Mouse (Mus musculus): ENCODE data around the gene Dpp7.

The Dpp7 gene

DNA sequence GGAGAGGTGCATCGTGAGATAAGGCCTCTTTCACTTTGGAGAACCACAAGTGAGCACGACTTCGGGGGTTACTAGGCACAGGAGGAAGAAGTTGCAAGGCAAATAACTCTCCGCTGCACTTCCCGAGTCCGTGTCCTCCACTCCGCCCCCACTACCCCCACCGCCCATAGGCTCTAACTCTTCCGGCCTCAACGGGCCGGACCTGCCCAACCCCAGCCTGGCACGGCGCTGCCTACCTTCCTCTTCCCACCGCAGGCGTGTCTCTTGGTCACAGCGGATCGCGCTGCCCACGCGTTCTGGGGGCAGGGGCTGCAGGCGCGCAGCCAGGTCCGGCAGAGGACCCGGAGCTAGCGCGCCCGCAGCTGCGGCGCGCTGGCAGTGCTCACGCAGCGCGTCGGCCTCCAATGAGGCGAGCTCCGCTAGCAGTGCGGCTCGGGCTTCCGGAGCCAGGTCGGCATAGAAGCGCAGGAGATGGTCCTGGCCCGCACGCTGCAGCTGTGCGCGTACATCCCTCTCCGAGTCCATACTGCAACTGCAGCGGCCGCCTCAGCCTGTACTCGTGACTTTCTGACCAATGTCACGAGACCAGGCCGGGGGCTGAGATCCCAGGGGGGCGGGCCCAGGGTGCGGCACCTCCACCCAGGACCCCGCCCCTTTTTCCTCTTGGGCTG, 9.1 kb upstream of the Dpp7 start, which contains the start of gene Uap1l1:
Gene Uap1l1, minus strand, starts transcription at position 592 of the 671 bp plus-strand sequence.
- peak; percentile 47 to 49 for DNase-seq (ENCODE audit: low spot score in 2 of 2)

DNA sequence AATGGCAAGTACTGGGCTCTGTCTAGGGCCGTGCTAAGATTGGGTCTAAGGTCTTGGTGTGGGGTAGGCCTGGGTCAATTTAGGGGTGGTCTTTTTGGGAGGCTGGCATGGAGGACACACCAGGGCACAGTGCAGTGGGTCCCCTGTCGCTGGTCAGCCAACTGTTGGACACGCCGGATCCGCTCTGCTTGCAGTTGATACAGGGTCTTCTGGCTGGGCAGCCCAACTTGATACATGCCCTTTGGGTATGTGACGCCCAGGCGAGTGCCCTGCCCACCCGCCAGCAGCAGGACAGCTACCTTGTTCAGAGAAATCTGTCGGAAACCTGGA, 8.6 kb upstream of the Dpp7 start:
- DNase-seq (ENCODE audit: low spot score in 2 of 2) = no peak

DNA sequence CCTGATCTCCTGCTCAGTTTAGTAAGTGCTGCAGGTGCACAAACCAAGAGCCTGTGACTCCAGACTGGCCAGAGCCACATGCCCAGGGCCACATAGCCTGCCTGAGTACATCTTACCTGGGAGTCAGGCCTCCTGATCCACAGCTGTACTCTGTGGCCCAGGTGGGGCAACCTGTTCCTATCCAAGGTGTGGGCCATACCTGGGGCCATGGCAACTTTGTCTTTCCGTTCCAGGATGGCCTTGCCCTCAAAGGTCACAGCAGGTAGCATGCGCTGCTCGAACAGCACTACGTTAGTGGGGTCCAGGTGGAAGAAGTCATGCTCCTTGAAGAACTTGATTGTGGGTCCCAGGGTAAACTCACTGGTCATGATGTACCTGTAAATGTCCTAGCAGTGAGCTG, 8.2 kb upstream of the Dpp7 start:
- no peak for DNase-seq (ENCODE audit: low spot score in 2 of 2)

DNA sequence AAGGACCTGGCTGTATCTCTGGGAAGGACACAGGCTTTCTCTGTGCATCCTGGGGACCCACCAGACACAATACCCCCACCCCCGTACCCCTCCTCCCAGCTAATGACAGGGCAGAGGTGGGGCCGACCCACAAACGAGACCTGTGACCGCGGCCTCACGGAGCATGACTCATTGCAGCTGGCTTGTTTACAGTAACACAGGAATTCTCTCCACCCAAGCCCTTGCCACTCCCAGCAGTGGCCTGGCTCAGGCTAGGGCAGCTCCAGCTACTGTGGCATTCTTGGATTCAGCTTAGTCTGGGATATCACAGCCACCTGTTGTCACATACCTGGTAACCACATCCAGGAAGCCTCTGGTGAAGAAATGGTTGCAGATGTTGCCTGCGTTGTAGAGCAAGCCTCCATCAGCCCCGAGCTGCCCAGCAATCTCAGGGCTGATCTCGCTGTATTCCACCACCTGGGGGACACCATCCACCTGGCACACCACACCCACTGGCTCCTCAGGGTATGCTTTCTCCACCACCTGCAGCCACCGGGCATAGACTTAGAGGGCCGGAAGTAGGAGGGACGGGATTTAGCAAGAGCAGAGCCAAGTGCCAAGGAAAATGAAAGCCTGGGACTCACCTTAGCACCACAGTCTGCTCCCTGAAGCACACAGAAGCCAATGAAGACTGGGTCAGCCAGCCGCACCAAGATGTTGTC, 7.5 kb upstream of the Dpp7 start:
- DNase-seq (ENCODE audit: low spot score in 2 of 2) = no peak

DNA sequence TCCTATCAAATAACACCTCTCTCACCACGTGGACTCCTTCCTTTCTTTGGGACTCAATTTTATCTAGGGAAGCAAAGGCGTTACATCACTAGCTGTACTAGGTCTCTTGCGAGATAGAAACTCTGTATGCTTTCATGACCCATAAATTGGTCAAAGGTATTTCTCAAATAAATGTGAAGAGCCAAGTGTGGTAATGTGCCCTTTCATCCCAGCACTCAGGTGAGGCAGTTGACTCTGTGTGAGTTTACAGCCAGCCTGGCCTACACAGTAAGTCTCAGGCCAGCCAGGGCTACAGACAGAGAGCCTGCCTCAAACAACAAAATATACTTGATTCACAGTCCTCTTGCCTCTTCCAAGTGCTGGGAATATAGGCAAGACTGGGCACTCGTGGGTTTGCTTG, 3.7 kb upstream of the Dpp7 start:
- DNase-seq (ENCODE audit: low spot score in 2 of 2) = no peak

DNA sequence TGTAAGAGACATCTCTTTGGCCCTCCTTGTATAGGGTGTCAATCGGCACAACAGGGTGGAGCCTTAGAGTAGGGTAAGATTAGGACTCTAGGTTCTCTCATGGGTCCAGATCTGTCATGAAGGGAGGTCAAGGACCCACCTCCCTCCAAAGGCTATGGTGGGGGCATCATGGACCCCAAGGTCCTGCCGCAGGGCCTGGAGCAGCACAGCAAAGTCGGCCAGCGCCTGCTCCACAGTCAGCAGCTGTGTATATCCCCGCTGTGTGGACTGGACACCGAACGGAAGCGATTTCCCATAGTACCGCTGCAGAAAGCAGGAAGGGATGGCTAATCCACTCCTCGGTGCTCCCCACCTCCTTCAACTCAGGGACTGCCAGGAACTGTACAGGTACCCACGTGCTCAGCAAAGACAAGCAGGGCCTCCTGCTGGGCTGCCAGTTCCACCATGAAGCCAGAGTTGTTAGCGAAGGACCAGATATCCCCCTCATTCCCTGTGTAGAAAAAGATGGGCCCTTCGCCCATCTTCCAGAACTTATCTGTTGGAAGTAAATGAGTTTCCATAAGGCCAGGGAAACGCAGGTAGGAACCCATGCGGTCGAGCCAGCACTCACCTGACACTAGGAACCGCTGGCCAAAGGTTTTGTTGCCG, 616 bp downstream of the Dpp7 start:
- no peak for DNase-seq (ENCODE audit: low spot score in 2 of 2)

DNA sequence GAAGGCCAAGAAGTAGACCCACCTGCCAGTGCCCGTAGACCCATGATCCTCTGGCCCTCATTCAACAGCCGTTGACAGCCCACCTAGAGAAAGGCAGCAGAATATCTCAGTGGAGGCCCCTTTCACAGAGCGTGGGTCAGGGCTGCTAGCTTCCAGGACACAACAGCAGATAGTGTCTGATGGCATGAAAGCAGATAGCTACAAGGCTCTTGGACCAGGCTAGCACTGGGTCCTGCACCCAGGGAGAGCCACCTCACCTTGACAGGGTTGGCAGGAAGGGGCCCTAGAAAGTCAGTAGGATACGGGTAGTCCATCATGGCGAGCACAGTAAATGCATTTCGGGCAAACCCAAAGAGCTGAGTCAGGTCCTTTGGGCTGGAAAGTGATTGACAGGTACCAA, 1.9 kb downstream of the Dpp7 start:
- no peak for DNase-seq (ENCODE audit: low spot score in 2 of 2)

DNA sequence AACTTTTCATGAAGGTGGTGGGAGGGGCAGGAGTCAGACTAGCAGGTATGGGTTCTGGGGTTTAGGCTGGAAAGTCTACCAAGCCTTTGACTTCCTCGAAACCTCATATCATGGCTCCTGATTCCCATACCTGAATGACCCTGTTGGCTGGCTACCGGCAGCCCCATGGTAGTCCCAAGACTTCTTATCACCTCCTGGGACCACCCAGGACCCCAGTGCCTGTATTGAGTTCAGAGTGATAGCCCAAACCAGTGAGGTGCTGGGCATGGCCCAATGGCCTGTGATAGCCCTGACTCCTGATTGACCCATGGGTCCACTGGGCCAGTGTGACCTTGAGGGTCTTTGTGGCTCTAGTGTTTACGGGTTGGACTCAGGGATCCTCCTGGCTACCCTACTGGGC, 5.5 kb downstream of the Dpp7 start:
- no peak for DNase-seq (ENCODE audit: low spot score in 2 of 2)

DNA sequence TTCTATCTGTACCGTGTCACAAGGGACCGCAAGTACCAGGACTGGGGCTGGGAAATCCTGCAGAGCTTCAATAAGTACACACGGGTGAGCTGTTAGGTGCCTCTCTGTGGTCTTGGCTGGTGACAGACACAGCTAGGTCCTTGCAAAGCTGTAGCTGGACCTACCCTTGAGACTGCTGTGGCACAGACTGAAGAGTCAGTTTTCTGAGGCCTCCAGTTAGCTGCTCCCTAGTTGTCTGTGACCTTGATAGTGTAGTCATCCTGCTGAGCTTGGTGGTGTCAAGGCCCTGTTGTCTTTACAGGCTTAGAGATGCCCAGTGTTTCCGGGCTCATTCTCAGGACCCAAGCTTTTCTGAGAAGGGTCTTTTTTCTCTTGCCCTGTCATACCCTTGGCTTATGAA, 6.7 kb downstream of the Dpp7 start:
- DNase-seq (ENCODE audit: low spot score in 2 of 2) = no peak

DNA sequence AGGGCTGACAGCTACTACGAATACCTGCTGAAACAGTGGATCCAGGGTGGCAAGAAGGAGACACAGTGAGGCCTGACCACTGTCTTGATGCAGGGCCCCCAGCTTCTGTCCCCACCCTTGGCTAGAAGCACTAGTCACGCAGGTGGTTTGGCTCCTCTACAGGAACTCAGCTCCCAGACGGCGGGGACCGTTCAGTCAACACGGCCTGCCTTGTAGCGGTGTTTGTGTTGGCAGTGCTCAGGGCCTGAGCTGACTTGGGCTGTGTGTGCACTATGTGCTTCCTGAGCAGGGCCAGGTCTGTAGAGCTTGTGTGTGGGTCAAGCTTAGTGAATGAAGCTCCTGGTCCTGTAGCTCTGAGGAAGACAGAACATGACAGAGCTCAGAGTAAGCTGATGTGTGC, 8.0 kb downstream of the Dpp7 start:
- no peak for DNase-seq (ENCODE audit: low spot score in 2 of 2)

DNA sequence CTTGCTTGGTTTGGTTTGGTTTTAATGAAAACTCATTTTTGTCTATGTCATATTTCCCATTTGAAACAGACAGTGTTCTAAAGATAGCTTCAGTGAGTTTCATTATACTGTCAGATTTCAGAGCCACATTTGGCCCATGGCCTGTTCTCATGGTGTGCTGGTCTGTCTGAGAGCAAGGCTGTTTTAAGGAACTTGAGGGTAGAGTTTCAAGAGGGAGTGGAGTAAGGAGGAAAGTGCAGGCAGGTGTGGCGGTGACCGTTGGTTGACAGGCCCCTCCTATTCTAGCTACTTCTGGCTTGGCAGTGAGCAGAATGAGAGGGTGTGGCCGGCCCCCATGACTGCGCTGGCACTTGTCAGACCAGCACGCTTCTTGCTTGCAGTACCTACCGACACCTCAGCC, 17.9 kb downstream of the Dpp7 start:
- DNase-seq (ENCODE audit: low spot score in 2 of 2) = no peak

DNA sequence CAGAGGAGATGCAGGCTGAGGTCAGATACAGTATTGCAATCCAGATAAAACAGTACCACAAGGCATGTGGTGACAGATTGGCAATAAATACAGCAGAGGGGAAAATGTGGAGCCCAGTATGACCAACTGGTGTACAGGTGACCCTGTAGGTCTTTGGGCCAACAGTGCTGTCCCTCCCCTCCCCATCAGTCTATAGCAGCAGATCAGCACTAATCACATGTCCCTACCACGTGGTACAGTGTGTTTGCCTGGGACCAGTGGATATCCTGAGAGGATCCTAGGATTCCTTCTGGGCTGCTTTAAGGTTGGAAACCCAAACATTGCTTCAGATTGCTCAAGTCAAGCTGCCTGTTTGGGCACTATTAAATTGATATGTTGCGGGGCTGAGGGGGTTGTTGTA, 22.6 kb downstream of the Dpp7 start:
- no peak for DNase-seq (ENCODE audit: low spot score in 2 of 2)

DNA sequence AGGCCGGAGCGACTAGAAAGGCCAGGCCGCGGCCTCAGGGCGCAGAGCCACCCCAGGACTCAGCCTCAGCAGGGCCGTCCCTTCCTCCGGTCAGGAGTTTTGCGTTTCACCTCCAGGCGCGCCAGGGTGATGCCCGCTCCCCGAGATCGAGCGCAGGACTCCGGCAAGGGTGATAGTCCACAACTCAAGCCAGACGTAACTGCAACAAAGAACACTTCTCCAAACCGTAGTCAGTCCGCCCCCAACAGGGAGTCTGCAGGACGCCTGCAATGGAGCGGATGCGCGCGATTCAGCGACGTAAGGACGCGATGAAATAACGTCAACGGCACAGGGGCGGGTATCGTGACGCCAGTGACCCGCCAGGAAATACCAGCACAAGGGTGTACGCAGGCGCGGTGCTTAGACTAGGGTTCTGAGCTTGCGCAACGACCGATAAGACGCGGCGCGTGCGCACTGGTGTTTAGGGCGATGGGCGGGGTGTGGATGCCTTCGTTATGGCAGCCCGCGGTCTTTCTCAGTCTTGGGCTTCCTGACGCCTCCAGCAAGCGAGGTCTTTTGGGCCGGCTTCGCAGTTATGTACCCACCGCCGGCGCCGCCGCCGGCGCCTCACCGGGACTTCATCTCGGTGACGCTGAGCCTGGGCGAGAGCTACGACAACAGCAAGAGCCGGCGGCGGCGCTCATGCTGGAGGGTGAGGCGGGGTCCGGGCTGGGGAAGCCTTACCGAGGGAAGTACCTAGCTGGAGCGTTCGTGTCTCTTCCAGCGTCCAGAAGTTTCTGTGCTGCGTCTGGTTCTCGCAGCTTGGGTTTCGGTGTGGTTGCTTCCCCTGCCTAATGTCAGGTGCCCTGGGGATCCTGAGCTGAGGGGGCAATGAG, 23.6 kb downstream of the Dpp7 start, which contains the start of gene Man1b1:
Gene Man1b1, plus strand, starts transcription at position 53 of the 875 bp plus-strand sequence.
- peak; percentile 100 for DNase-seq (ENCODE audit: low spot score in 2 of 2)

DNA sequence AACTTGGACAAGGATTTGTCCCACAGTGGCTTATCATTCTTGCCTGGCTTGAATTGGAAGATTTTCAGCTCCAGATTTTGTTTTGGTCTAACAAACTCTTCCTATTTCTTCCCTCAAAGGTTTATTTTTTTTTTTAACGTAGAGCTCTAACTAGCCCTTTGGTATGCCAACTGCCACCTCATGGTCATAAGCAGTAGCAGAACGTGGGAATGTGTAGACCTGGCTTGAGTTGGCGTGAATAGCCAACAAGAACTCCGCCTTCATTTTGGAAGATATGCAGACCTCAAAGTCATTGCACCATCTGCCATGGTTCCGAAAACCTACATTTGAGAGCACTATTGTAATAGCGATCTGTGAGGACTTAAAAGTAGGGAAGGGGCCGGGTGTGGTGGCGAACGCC, 24.7 kb downstream of the Dpp7 start:
- no peak for DNase-seq (ENCODE audit: low spot score in 2 of 2)

DNA sequence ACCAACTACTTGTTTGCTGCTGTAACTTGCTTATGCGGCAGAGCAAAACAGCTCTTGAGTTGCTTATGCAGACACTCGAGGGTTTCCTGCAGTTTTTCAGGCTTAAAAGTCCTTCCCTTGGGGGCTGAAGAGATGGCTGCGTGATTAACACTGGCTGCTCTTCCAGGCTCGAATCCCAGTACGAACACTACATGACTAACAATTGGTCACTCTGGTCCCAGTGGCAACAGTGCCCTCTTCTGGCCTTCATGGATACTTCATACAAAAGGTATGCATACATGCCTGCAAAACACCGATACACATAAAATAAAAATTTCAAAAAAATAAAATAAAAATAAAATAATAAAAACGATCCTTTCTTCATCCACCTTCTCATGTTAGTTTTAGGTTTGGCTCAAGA, 27.7 kb downstream of the Dpp7 start:
- DNase-seq (ENCODE audit: low spot score in 2 of 2) = no peak

DNA sequence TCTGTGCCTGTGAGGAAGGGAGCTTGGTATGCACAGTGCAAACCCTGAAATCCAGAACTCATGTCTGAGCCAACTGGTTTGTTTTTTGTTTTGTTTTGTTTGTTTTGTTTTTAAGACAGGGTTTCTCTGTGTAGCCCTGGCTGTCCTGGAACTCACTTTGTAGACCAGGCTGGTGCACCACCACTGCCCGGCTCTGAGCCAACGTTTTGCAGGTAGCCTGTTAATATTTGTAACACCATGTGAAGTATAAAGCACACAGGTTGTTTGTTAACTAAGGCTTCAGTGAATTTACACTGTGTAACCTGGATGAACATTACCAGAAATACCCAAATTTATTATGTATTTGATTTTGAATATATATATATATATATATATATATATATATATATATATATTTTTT, 30.1 kb downstream of the Dpp7 start:
- DNase-seq (ENCODE audit: low spot score in 2 of 2) = no peak

DNA sequence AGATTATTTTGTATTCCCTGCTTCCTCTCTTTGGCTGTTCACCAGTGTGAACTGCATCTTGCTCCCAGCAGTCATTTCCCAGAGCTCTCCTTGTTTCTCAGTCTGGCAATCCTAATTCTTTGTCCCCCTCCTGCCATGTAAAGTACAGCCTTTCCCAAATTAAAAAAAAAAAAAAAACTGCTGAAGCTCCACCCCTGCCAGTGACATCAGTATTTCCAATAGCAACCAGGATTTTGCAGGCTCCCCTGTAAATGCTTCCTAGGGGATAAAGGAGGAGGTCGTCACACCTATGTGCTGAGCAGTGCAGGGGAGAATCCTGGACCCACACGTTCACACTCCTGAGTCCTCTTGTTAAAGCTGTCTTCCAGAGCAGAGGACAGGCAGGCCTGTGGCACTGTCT, 36.1 kb downstream of the Dpp7 start:
- no peak for DNase-seq (ENCODE audit: low spot score in 2 of 2)

DNA sequence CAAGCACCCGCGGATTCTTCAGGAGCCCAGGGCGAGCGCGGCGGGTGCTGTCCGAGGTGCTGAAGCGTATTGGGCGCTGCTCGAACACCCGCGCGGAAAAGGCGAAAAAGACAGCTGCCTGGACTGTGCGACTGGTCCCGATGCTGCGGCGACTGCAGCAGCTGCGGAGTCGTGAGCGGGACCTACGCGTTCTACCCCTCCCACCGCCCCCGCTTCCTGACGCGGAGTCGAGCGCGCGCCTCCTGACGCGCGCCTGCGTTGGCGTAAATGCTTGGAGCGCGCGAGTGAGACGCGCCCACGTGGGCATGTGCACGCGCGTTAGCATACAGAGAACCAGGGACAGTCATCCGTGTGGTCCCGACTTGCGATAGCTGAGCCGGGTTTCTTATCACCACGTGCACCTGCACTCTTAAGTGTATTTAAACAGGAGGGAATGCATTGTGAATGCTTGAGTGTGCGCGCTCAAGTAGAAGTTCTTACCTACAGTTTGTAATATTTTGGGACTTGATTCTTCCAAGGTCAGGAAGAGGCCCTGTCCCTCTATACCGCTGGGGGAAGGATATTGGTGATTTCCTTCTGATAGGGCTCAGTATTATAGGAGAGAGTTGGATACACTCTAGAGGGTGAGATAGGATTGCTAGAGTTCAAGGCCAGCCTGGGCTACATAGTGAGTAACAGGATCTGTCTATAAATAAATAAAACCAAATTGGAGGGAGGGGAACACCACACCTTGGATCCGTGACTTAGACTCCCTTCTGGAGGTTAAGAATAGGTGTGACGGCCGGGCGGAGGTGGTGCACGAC, 37.0 kb downstream of the Dpp7 start, which contains the start of gene Grin1:
Gene Grin1, minus strand, starts transcription at position 217 of the 803 bp plus-strand sequence.
- peak; percentile 84 to 94 for DNase-seq (ENCODE audit: low spot score in 2 of 2)

DNA sequence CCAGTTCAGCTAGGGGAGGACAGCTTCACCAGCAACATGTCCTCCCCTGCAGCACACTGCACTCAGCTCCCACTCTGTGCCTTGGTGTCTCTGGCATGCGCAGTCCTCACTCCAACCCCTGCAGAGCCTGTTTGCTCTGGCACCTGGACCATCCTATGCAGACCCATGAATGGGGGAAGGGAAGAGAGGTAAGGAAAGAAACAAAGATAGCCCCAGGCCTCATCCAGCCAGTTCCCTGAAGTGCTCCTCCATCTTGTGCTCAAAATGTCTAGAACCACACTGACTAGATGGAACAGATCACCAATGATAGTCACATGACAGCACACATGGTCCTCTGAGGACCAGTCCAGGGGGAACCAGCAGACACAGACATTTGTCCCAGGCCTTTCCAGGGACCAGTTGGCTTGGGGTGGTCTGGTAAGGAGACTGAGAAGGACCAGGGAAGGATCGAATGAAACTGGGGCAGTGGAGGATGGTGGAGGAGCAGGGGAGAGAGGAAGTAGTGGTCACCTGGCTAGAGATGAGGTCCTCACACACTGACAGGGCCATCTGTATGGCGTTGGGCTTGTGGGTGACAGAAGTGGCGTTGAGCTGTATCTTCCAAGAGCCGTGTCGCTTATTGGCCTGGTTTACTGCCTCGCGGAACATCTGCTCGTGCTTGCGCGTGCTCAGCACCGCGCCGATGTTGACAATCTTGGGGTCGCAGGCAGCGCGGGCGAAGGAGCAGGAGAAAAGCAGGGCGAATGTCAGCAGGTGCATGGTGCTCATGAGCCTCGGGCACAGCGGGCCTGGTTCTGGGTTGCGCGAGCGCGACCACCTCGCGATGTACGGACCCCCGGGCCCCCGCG, 37.8 kb downstream of the Dpp7 start:
- peak; percentile 66 to 68 for DNase-seq (ENCODE audit: low spot score in 2 of 2)

DNA sequence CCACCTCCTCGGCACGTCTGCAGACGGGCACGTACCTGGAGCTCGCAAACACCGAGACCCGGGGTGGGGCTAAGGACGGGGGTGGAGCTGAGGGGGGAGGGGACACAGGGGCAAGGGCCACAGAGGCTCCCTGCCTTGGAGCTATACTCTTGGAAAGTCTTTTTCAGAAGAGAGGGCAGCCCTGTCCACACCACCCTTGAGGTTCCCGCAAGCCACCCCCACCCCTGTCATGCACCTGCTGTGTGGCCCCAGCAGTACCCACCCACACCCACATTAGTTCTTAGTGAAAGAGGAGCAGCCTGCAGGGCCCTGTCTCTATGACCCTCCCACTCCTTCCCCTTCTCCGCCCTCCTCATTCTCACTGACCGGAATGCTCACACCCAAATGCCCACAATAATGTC, 44.7 kb downstream of the Dpp7 start:
- no peak for DNase-seq (ENCODE audit: low spot score in 2 of 2)
